Mouse (Mus musculus): ENCODE measurements around the gene Henmt1. TPM values are rescaled to one million over a fixed set of nuclear protein-coding genes. Genes with fewer than 3 reads are reported as not detected.

The Henmt1 gene
- total and polyA plus RNA-seq, 3 experiments: 0.08 TPM; not detected in 2

DNA sequence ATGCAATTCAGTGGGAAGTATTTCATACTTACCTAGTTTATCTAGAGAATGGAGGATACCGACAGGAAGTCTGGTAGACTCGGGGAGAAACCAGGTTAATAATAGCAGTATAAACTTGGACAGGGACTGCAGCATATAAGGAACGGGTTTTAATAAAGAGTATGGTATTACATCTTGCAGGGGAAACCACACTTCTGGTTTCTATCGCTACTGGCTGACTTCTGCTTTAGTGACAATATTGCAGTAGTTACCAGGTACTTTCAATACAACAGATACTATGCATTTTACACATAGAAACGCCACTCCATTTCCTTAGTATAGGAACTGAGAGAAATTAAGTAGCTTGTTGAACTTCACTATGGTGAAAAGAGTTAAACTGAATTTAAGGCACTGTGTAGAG is 68.5 kb downstream of the Henmt1 start:
- Histone ChIP-seq H3K36me3 (ENCODE audit: control insufficient read depth in 1 of 2, insufficient read depth in 2 of 2, low read length in 2 of 2) (peaks cover 0 to 10% of the 10 kb centered on the region in 2 experiments; a peak in 2 of 4 replicates), H3K9me3 (replicated peaks; ENCODE audit: insufficient read depth, low read length) (no peaks in the 10 kb centered on the region), H3K4me3 (ENCODE audit: control insufficient read depth in 1 of 2, insufficient read depth in 1 of 2, low read depth in 2 of 2, low read length in 2 of 2) (no peak overlapping the region), H3K27ac (ENCODE audit: control insufficient read depth, low read depth, low read length) (no peak overlapping the region), H3K79me2 (ENCODE audit: control insufficient read depth, insufficient read depth, low read length, poor library complexity) (no peaks in the 10 kb centered on the region), H3K27me3 (ENCODE audit: control insufficient read depth in 1 of 2, insufficient read depth in 2 of 2, low read length in 2 of 2) (no peaks in the 10 kb centered on the region), H3K9ac (ENCODE audit: control insufficient read depth, low read depth, low read length, poor library complexity, severe bottlenecking) (no peak overlapping the region), H3K4me1 (ENCODE audit: control insufficient read depth in 1 of 2, insufficient read depth in 2 of 2, low read length in 2 of 2) (peaks cover 8% of the 10 kb centered on the region in 2 experiments)
- DNase-seq (ENCODE audit: low read depth, low spot score): no peak
- TF ChIP-seq MAFK (IDR thresholded peaks at IDR 0.05; ENCODE audit: borderline replicate concordance, low read depth, low read length): no peak

Other genes with a start within 250 kb of the Henmt1 start
- 17.6 and 21.7 TPM in 2 replicates for gene Gpsm2, start 217.6 kb upstream of the Henmt1 start, total RNA-seq (2012; rRNA removed)
- 10 to 100 TPM in 1 of 2 experiments, not detected in 1; 27.5 TPM for gene Gpsm2, start 217.6 kb upstream of the Henmt1 start, polyA plus RNA-seq (2012; ENCODE audit: insufficient read depth in 1 of 2, insufficient read length in 2 of 2, low read depth in 1 of 2, low replicate concordance in 2 of 2, missing spikeins in 1 of 2)
- gene Aknad1, start 200.2 kb upstream of the Henmt1 start, total RNA-seq (2012; rRNA removed): not detected in 2 replicates
- gene Aknad1, start 200.2 kb upstream of the Henmt1 start, polyA plus RNA-seq (2012; ENCODE audit: insufficient read depth in 1 of 2, insufficient read length in 2 of 2, low read depth in 1 of 2, low replicate concordance in 2 of 2, missing spikeins in 1 of 2): under 1 TPM in 1 of 2 experiments, not detected in 1; 0.06 TPM
- gene Stxbp3, start 99.3 kb upstream of the Henmt1 start, total RNA-seq (2012; rRNA removed): 19.2 and 32.2 TPM in 2 replicates
- gene Stxbp3, start 99.3 kb upstream of the Henmt1 start, polyA plus RNA-seq (2012; ENCODE audit: insufficient read depth in 1 of 2, insufficient read length in 2 of 2, low read depth in 1 of 2, low replicate concordance in 2 of 2, missing spikeins in 1 of 2): 10 to 100 TPM in 1 of 2 experiments, not detected in 1; 15.9 TPM
- 0.10 TPM in 1 of 2 replicates, not detected in the other for gene Fndc7, start 49.9 kb upstream of the Henmt1 start, total RNA-seq (2012; rRNA removed)
- under 1 TPM in 1 of 2 experiments, not detected in 1; 0.13 TPM for gene Fndc7, start 49.9 kb upstream of the Henmt1 start, polyA plus RNA-seq (2012; ENCODE audit: insufficient read depth in 1 of 2, insufficient read length in 2 of 2, low read depth in 1 of 2, low replicate concordance in 2 of 2, missing spikeins in 1 of 2)
- gene Prpf38b, start 28.1 kb upstream of the Henmt1 start, total RNA-seq (2012; rRNA removed): 37.0 and 43.0 TPM in 2 replicates
- gene Prpf38b, start 28.1 kb upstream of the Henmt1 start, polyA plus RNA-seq (2012; ENCODE audit: insufficient read depth in 1 of 2, insufficient read length in 2 of 2, low read depth in 1 of 2, low replicate concordance in 2 of 2, missing spikeins in 1 of 2): 100 to 1,000 TPM; 128 to 138 TPM
- not detected in 2 replicates for gene Gm9857, start 572 bp downstream of the Henmt1 start, total RNA-seq (2012; rRNA removed)
- gene Gm9857, start 572 bp downstream of the Henmt1 start, polyA plus RNA-seq (2012; ENCODE audit: insufficient read depth in 1 of 2, insufficient read length in 2 of 2, low read depth in 1 of 2, low replicate concordance in 2 of 2, missing spikeins in 1 of 2): not detected
- gene Fam102b, start 87.7 kb downstream of the Henmt1 start, total RNA-seq (2012; rRNA removed): 13.0 and 14.1 TPM in 2 replicates
- 10 to 100 TPM; 10.4 to 26.9 TPM for gene Fam102b, start 87.7 kb downstream of the Henmt1 start, polyA plus RNA-seq (2012; ENCODE audit: insufficient read depth in 1 of 2, insufficient read length in 2 of 2, low read depth in 1 of 2, low replicate concordance in 2 of 2, missing spikeins in 1 of 2)
- gene Slc25a54, start 140.6 kb downstream of the Henmt1 start, total RNA-seq (2012; rRNA removed): not detected in 2 replicates
- not detected for gene Slc25a54, start 140.6 kb downstream of the Henmt1 start, polyA plus RNA-seq (2012; ENCODE audit: insufficient read depth in 1 of 2, insufficient read length in 2 of 2, low read depth in 1 of 2, low replicate concordance in 2 of 2, missing spikeins in 1 of 2)
- gene Slc25a24, start 183.3 kb downstream of the Henmt1 start, total RNA-seq (2012; rRNA removed): 5.5 and 5.6 TPM in 2 replicates
- gene Slc25a24, start 183.3 kb downstream of the Henmt1 start, polyA plus RNA-seq (2012; ENCODE audit: insufficient read depth in 1 of 2, insufficient read length in 2 of 2, low read depth in 1 of 2, low replicate concordance in 2 of 2, missing spikeins in 1 of 2): 10 to 100 TPM in 1 of 2 experiments, not detected in 1; 14.3 TPM